Mouse (Mus musculus) forelimb bud, embryonic 11.5 days (tissue): ENCODE data around the gene Kcnk5.
A peak's percentile ranks its signal among the peaks of the same experiment; 100 is the strongest.

Experiments
- DNase-seq: peaks from one replicate; pipeline ENCODE4 v3.0.0-alpha.2; 2012; ENCODE audit warnings: low read depth, low spot score

The Kcnk5 gene

GRCm38 (mm10) chr14:20181466-20181921, at the start of gene Kcnk5:
Gene Kcnk5, minus strand, starts transcription at chr14:20181809.
- DNase-seq: peak; percentile 90

- DNase-seq: no peak
Observed at GRCm38 (mm10) chr14:20230063-20230491, 48.5 kb upstream of the Kcnk5 start.

GRCm38 (mm10) chr14:20229437-20229836, 47.8 kb upstream of the Kcnk5 start:
- DNase-seq: no peak

GRCm38 (mm10) chr14:20228336-20228735, 46.7 kb upstream of the Kcnk5 start:
- DNase-seq: no peak

- no peak for DNase-seq
Observed at GRCm38 (mm10) chr14:20226982-20227381, 45.4 kb upstream of the Kcnk5 start.

- no peak for DNase-seq
Observed at GRCm38 (mm10) chr14:20226488-20226887, 44.9 kb upstream of the Kcnk5 start.

- no peak for DNase-seq
Observed at GRCm38 (mm10) chr14:20225525-20225924, 43.9 kb upstream of the Kcnk5 start.

GRCm38 (mm10) chr14:20224576-20225218, 43.1 kb upstream of the Kcnk5 start:
- no peak for DNase-seq

- DNase-seq: no peak
Observed at GRCm38 (mm10) chr14:20224163-20224562, 42.6 kb upstream of the Kcnk5 start.

GRCm38 (mm10) chr14:20223253-20223652, 41.6 kb upstream of the Kcnk5 start:
- DNase-seq: no peak

GRCm38 (mm10) chr14:20221083-20221482, 39.5 kb upstream of the Kcnk5 start:
- no peak for DNase-seq

GRCm38 (mm10) chr14:20219849-20220248, 38.2 kb upstream of the Kcnk5 start:
- no peak for DNase-seq

- DNase-seq: no peak
Observed at GRCm38 (mm10) chr14:20217299-20217864, 35.8 kb upstream of the Kcnk5 start.

- no peak for DNase-seq
Observed at GRCm38 (mm10) chr14:20216561-20217298, 35.1 kb upstream of the Kcnk5 start.

GRCm38 (mm10) chr14:20215826-20216225, 34.2 kb upstream of the Kcnk5 start:
- DNase-seq: no peak

- DNase-seq: no peak
Observed at GRCm38 (mm10) chr14:20214125-20214524, 32.5 kb upstream of the Kcnk5 start.

GRCm38 (mm10) chr14:20211754-20212601, 30.4 kb upstream of the Kcnk5 start:
- no peak for DNase-seq

- DNase-seq: no peak
Observed at GRCm38 (mm10) chr14:20209926-20210325, 28.3 kb upstream of the Kcnk5 start.

GRCm38 (mm10) chr14:20208435-20208834, 26.8 kb upstream of the Kcnk5 start:
- DNase-seq: no peak

GRCm38 (mm10) chr14:20205747-20206146, 24.1 kb upstream of the Kcnk5 start:
- no peak for DNase-seq

GRCm38 (mm10) chr14:20203301-20203700, 21.7 kb upstream of the Kcnk5 start:
- DNase-seq: no peak

- no peak for DNase-seq
Observed at GRCm38 (mm10) chr14:20202655-20203181, 21.1 kb upstream of the Kcnk5 start.
